Mouse (Mus musculus) forebrain, embryonic 12.5 days (tissue): Measurements from ENCODE around the gene Nudc. TPM values are rescaled to one million over a fixed set of nuclear protein-coding genes. Genes with fewer than 3 reads are reported as not detected.
A peak's percentile ranks its signal among the peaks of the same experiment; 100 is the strongest.

ENCODE experiments used
- ATAC-seq: fragments of 200-750 bp; cut with Nextera tagmentation; 2 replicates; pipeline ENCODE4 v1.8.0; 2017; ENCODE audit warnings: moderate TSS enrichment; ENCODE audit not compliant: low FRiP score
- H3K27ac ChIP-seq: fragments of 300-500 bp; sonication (generic); 2 replicates; pipeline ENCODE4 v1.5.1; 2016; ENCODE audit warnings: mild to moderate bottlenecking
- H3K27me3 ChIP-seq: fragments of 300-500 bp; sonication (generic); 2 replicates; pipeline ENCODE4 v1.6.1; 2016; ENCODE audit warnings: mild to moderate bottlenecking
- H3K36me3 ChIP-seq: fragments of 300-500 bp; sonication (generic); replicated peaks from 2 replicates; pipeline ENCODE4 v1.6.1; 2016; ENCODE audit warnings: mild to moderate bottlenecking
- H3K4me1 ChIP-seq: fragments of 300-500 bp; sonication (generic); 2 replicates; pipeline ENCODE4 v1.6.1; 2016
- H3K4me2 ChIP-seq: fragments of 300-500 bp; sonication (generic); 2 replicates; pipeline ENCODE4 v1.6.1; 2016; ENCODE audit warnings: mild to moderate bottlenecking, moderate library complexity
- H3K4me3 ChIP-seq: fragments of 300-500 bp; sonication (generic); replicated peaks from 2 replicates; pipeline ENCODE4 v1.5.1; 2016; ENCODE audit warnings: mild to moderate bottlenecking
- H3K9ac ChIP-seq: fragments of 300-500 bp; sonication (generic); 2 replicates; pipeline ENCODE4 v1.6.1; 2016; ENCODE audit warnings: mild to moderate bottlenecking
- H3K9me3 ChIP-seq: fragments of 300-500 bp; sonication (generic); 2 replicates; pipeline ENCODE4 v1.6.1; 2016
- WGBS: fragments of 180-500 bp; shearing (Covaris S2); methylation state at CpG from one replicate; pipeline ENCODE4 v1.1.7; 2016; 5-methylcytosine and 5-hydroxymethylcytosine counted together
- polyA plus RNA-seq: library from polyadenylated mRNA; unstranded; fragments of >200 nt; fragmentation: Nextera tagmentation; extraction: Ambion mirVana; gene quantifications from 2 replicates; pipeline ENCODE4 v1.2.1, GENCODE M21; 2016

Nudc gene
- 393 and 406 TPM in 2 replicates for polyA plus RNA-seq

DNA sequence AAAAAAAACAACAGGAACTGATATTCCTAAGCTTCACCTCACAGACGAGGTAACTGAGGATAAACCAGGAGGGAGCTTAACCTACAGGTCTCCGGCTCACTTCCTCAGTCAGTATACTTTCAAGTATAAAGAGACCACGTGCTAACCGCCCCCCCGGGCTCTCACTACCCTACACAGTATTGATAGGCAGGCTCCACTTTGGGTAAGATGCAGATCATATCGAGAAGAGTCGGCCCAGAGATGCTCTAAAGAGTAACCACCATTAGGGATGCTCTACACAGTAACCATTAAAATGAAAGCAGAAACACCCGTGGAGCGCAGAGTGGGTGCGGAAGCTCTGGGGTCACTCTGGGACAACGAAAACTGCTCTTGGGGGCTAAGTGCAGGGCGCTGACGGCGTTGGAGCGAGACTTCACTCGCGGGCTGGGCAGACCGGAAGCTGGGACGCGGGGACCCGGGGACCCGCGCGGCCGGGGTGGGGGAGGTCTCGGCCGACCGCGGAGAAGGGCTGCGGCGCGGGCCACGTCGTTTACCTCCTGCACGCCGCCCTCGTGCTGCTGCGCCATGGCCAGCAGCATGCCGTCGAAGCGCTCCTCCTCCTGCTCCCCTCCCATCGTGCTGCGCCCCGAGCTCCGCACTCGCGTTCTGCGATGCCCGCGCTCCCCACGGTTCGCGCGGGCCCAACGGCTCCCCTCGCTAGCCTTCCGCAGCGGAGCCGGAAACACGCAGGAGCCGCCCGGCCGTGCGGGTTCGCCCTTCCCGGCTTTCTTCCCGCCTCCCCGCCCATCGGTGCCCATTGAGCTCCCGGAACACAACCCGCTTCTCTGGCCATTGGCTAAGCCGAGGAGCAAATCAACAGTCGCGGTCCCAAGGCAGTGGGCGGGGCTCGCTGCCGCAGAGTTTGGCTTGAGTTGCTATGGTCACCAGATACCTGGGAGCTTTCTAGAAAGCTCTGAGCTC lies at the start of gene Nudc:
TSS of gene Nudc (minus strand) at position 725 of the 960 bp plus-strand sequence.
- peak within 1 kb of the TSS; percentile 90 for H3K9ac ChIP-seq
- peaks cover 31% of the 10 kb centered on the region for H3K36me3 ChIP-seq
- H3K4me2 ChIP-seq, result peak within 1 kb of the TSS; percentile 89
- under 1% methylated on average over 75 of the region's 77 CpGs for WGBS
- peak; percentile 99 for ATAC-seq
- peaks cover 16% of the 10 kb centered on the region for H3K4me1 ChIP-seq
- no peaks in the 10 kb centered on the region for H3K9me3 ChIP-seq
- H3K4me3 ChIP-seq, result peak within 1 kb of the TSS; percentile 95
- H3K27me3 ChIP-seq, result no peaks in the 10 kb centered on the region
- peak within 1 kb of the TSS; percentile 72 for H3K27ac ChIP-seq

DNA sequence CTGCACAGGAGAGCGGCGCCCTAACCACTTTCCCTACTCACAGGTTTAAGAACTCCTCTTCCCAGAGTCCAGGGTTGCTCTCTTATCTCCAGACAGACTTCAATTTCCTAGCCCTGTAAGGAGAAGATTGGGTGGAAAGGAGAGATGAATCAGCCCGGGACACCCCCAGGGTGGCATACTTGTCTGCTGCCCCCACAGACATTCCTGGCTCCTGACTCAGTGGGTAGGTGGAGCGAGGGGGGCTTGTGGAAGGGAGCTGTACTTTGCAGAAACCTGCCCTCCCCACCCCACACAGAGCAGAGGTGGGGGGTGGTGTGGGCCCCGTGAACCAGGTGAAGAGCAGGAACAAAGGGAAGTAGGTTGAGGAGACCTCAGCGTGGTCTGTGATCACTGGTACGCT lies 49.7 kb upstream of the Nudc start:
- Histone ChIP-seq H3K9ac (no peak overlapping the region), H3K36me3 (peaks cover 29% of the 10 kb centered on the region), H3K9me3 (no peaks in the 10 kb centered on the region), H3K4me2 (no peak overlapping the region), H3K27ac (no peak overlapping the region), H3K4me1 (peaks cover 13% of the 10 kb centered on the region), H3K27me3 (peaks cover 35% of the 10 kb centered on the region), H3K4me3 (no peak overlapping the region)
- WGBS, result 75% methylated on average over 7 of the region's 7 CpGs
- no peak for ATAC-seq

DNA sequence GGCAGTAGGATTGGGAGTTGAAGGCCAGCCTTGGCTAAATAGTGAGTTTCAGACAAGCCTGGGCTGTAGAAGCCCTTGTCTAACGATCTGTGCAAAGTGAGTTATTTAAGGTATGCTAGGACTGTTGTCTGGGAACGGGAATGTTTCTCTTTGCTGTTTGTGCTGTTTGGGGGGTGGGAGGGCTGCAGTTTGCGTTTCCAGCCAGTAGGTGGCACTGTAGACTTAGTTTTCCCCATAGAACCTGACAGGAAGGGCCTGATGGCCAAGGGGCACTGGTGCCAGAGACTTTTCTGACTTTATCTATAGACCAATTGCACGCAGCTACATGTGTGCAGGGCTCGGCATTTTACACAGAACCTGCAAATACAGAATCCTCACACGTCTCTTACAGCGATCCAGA lies 46.8 kb upstream of the Nudc start:
- no peak for ATAC-seq
- Histone ChIP-seq H3K27ac (no peak overlapping the region), H3K4me1 (no peaks in the 10 kb centered on the region), H3K4me2 (no peak overlapping the region), H3K36me3 (peaks cover 59% of the 10 kb centered on the region), H3K9ac (no peak overlapping the region), H3K27me3 (peaks cover 6% of the 10 kb centered on the region; the same call in 1 of the 2 replicates), H3K9me3 (no peaks in the 10 kb centered on the region), H3K4me3 (no peak overlapping the region)
- 32% methylated on average over 7 of the region's 7 CpGs for WGBS

DNA sequence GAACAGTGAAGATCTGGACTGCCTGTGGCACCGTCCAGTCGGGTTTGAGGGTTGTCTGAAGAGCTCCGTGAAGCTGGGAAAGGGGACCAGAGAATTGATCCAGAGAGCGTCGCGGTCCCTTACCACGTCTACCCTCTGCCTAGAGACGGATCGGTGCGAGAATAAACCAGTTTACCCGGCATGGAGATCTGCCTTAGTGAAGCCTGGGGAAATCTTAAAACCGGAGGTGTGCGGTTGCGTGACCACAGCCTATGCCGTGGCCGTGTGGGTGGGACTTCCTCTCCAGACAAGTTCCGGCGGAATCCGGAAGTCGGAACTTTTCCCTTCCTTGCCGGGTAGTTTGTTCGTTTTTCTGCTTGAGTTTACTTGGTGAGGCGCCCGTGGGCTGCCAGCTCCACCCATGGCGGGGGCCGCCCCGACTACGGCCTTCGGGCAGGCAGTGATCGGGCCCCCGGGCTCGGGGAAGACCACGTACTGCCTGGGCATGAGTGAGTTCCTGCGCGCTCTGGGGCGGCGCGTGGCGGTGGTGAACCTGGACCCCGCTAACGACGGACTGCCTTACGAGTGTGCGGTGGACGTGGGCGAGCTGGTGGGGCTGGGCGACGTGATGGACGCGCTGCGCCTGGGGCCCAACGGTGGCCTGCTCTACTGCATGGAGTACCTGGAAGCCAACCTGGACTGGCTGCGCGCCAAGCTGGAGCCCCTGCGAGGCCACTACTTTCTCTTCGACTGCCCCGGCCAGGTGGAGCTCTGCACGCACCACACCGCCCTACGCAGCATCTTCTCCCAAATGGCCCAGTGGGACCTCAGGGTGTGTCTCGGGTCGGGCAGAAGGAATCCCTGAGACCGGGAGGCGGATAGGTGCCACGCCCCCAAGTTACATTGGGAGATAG lies 38.5 kb upstream of the Nudc start, which contains the start of gene Gpn2:
TSS of gene Gpn2 (plus strand) at position 304 of the 893 bp plus-strand sequence.
- no peaks in the 10 kb centered on the region for H3K27me3 ChIP-seq
- peak within 1 kb of the TSS; percentile 61; the same call in 1 of the 2 replicates for H3K27ac ChIP-seq
- H3K4me2 ChIP-seq, result peak within 1 kb of the TSS; percentile 100
- no peaks in the 10 kb centered on the region for H3K9me3 ChIP-seq
- peaks cover 16% of the 10 kb centered on the region for H3K4me1 ChIP-seq
- H3K9ac ChIP-seq, result peak within 1 kb of the TSS; percentile 75
- H3K36me3 ChIP-seq, result peaks cover 66% of the 10 kb centered on the region
- 1% methylated on average over 65 of the region's 65 CpGs for WGBS
- ATAC-seq, result peak; percentile 84
- H3K4me3 ChIP-seq, result peak within 1 kb of the TSS; percentile 87

DNA sequence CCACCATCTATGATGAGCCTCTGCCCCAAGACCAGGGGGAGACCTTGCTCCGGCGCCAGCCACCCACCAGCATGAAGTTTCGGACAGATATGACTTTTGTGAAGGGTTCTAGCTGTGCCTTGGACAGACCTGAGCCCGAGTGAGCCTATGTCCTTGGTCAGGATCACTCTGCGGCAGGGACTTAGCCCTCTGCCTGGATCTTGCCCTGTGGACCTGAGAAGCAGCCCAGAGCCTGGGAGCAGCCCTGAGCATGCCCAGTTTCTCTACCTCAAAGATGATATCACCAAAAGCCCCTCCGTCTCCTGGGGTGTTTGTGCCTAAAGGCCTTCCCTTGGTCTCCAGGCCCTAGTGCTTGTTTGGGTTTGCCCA lies 37.9 kb upstream of the Nudc start:
- H3K27ac ChIP-seq, result peak overlapping the region; percentile 57; the same call in 1 of the 2 replicates
- peak; percentile 30; the same call in 1 of the 2 replicates for ATAC-seq

DNA sequence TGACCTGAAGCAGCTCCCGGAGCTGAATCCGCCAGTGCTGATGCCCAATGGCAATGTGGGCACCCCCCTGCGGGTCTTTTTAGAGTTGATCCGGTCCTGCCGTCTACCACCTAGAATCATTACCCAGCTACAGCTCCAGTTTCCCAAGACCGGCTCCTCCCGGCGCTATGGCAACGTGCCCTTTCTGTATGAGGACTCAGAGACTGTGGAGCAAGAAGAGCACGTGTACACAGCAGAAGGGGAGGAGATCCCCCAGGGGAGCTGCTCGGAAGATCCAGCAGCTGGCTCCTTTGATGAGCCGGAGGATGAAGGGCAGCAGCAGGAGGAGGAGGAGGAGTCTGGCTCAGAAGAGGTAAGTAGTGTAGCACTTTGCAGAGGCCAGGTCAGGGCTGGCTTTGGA lies 32.2 kb upstream of the Nudc start:
- Histone ChIP-seq H3K4me1 (peaks cover 16% of the 10 kb centered on the region), H3K4me2 (no peak overlapping the region), H3K9ac (no peak overlapping the region), H3K4me3 (no peak overlapping the region), H3K9me3 (no peaks in the 10 kb centered on the region), H3K27me3 (no peaks in the 10 kb centered on the region), H3K36me3 (peaks cover 43% of the 10 kb centered on the region), H3K27ac (no peak overlapping the region)
- ATAC-seq, result no peak
- 80% methylated on average over 12 of the region's 12 CpGs for WGBS

More for the DNA sequence above, 37.9 kb upstream of the Nudc start:
- Histone ChIP-seq H3K4me2 (peak overlapping the region; percentile 100), H3K9me3 (no peaks in the 10 kb centered on the region), H3K9ac (peak overlapping the region; percentile 75), H3K36me3 (peaks cover 66% of the 10 kb centered on the region), H3K27me3 (no peaks in the 10 kb centered on the region), H3K4me3 (peak overlapping the region; percentile 87), H3K4me1 (peaks cover 16% of the 10 kb centered on the region)
- 67% methylated on average over 6 of the region's 6 CpGs for WGBS

DNA sequence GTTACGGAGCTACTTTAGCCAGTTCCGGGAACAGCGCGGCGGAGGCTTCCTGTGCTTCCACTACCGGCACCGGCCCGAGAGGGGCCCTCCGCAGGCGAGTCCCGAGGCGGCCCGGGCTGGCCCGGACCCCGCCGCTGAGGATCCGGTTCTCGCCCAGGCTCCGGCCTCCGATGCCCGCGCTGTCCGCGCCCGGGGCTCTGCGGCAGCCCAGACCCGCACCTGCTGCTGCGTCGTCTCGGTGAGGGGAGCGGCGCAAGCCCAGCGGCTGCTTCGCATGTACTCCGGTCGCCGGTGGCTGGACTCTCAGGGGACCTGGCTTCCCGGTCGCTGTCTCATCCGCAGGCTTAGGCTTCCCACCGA lies 29.0 kb upstream of the Nudc start:
- no peaks in the 10 kb centered on the region for H3K27me3 ChIP-seq
- no peak; the same call in 1 of the 2 replicates for ATAC-seq
- peaks cover 18% of the 10 kb centered on the region for H3K36me3 ChIP-seq
- H3K4me2 ChIP-seq, result peak overlapping the region; percentile 93
- peak overlapping the region; percentile 90 for H3K9ac ChIP-seq
- H3K4me3 ChIP-seq, result peak overlapping the region; percentile 99
- peak overlapping the region; percentile 93 for H3K27ac ChIP-seq
- no peaks in the 10 kb centered on the region for H3K9me3 ChIP-seq
- peaks cover 16% of the 10 kb centered on the region for H3K4me1 ChIP-seq
- under 1% methylated on average over 41 of the region's 41 CpGs for WGBS

DNA sequence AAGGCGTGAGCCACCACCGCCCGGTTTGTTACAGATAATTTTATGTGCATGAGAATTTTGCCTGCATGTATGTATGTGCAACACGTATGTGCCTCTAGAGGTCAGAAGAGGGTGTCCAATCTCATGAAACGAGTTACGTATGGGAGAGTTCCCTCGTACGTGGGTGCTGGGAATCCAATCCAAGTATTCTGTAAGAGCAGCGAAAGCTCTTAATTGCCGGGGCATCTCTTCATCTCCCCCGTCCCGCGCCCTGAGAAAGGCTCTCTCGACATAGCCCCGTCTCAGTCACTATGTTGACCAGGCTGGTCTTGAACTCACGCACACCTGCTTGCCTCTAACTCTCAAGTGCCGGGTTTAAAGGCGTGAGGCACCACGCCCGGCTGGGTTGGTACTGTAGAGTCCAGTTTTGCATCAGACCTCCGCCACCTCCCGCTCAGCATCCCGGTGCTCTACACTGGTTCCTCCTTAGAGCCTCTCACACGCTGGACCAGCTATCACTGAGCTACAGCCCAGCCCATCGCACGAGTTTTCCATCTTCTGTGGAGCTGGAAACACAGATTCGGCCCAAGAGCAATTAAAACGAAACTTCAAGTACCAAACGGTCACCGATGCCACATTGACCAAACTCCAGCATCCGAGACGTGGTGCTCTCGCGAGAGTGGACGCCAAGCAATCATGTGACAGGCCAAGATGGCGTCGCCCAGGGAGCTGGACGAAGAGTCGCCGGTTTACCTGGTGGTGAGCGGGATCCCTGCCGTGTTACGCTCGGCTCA lies 28.5 kb upstream of the Nudc start, which contains the start of gene Gpatch3:
TSS of gene Gpatch3 (plus strand) at position 676 of the 773 bp plus-strand sequence.
- Histone ChIP-seq H3K4me3 (peak within 1 kb of the TSS; percentile 99), H3K9me3 (no peaks in the 10 kb centered on the region), H3K36me3 (peaks cover 12% of the 10 kb centered on the region), H3K27ac (peak within 1 kb of the TSS; percentile 93), H3K4me2 (peak within 1 kb of the TSS; percentile 93), H3K4me1 (peaks cover 16% of the 10 kb centered on the region), H3K9ac (peak within 1 kb of the TSS; percentile 90), H3K27me3 (no peaks in the 10 kb centered on the region)
- WGBS, result 8% methylated on average over 44 of the region's 44 CpGs
- ATAC-seq, result peak; percentile 96

DNA sequence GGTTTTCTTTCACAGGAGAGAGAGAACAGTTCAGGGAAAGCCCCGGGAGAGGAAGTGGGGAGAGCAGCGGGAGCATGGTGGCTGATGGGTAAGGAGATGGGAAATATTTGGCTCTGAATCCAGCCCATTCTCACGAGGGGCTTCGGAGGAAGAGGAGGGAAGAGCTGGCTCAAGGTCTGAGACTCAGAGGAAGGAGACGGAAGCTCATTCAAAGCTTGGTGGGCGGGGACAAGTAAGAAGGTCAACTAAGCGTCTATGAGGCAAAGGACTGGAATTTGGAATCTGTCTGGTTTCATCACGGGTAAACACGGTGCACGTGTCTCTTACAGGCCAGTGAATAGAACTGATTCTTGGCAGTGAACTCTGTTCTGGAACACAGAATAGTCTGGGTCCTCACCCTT lies 24.3 kb upstream of the Nudc start:
- Histone ChIP-seq H3K27me3 (no peaks in the 10 kb centered on the region), H3K36me3 (no peaks in the 10 kb centered on the region), H3K9ac (no peak overlapping the region), H3K9me3 (no peaks in the 10 kb centered on the region), H3K4me2 (no peak overlapping the region), H3K4me3 (no peak overlapping the region), H3K4me1 (peaks cover 6% of the 10 kb centered on the region), H3K27ac (no peak overlapping the region)
- 65% methylated on average over 10 of the region's 10 CpGs for WGBS
- no peak for ATAC-seq

DNA sequence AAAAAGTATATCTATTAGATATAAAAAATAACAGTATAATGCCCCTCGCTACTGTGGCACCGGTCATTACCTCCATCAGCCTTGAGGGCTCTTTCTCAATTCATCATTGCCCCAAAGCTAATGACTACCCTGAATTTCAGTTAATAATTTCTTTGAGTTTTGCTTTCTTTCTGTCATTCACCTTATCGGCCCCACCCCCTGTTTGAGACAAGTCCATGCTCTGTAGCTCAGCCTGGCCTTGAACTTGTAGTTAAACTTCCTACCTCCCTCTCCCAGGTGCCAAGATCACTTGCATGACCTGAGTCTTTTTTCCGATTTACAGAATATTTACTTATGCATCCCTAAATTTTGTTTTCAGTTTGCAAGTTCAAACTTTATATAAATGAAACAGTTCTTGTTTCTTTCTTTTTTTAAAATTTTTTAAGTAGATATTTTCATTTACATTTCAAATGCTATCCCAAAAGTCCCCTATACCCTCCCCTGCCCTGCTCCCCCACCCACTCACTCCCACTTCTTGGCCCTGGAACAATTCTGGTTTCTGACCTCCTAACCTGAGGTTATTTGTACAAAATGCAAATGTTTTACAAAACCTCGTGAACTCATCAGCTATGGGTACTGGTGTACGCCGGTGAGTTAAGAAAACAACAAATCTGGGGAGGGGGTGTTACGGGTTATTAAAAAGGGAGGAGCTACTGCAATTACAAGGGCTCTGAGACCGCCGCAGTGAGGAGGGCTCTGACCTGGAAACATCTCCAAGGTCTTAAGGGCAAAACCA lies 23.7 kb upstream of the Nudc start:
- WGBS, result 84% methylated on average over 10 of the region's 10 CpGs
- no peak overlapping the region for H3K4me3 ChIP-seq

DNA sequence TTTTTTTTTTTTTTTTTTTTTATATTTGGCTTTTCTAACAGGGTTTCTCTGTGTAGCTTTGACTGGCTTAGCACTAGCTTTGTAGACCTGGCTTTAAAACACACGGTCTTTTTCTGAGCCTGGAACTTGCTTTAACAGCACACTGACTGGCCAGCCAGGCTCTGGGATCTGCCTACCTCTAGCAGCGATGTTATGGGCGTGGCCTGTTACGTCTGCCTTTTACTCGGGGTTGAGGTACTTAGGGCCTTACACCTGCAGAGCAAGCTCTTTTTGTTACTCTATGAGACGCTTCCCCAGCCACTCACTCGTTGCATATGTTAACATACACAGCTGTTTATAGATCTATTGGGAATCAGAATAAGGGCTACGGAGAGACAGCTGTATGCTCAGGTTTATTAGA lies 21.5 kb upstream of the Nudc start:
- H3K4me3 ChIP-seq, result no peak overlapping the region
- WGBS, result 36% methylated on average over 8 of the region's 8 CpGs
- no peaks in the 10 kb centered on the region for H3K27me3 ChIP-seq
- H3K9me3 ChIP-seq, result no peaks in the 10 kb centered on the region
- H3K4me2 ChIP-seq, result no peak overlapping the region
- no peak overlapping the region for H3K27ac ChIP-seq
- ATAC-seq, result no peak
- H3K9ac ChIP-seq, result no peak overlapping the region
- no peaks in the 10 kb centered on the region for H3K4me1 ChIP-seq
- no peaks in the 10 kb centered on the region for H3K36me3 ChIP-seq

More for the DNA sequence above, 23.7 kb upstream of the Nudc start:
- Histone ChIP-seq H3K9ac (no peak overlapping the region), H3K9me3 (no peaks in the 10 kb centered on the region), H3K27me3 (no peaks in the 10 kb centered on the region), H3K4me1 (peaks cover 5% of the 10 kb centered on the region; the same call in 1 of the 2 replicates), H3K36me3 (no peaks in the 10 kb centered on the region), H3K4me2 (no peak overlapping the region), H3K27ac (no peak overlapping the region)
- no peak for ATAC-seq
